Mouse (Mus musculus) CH12.LX (cell line): ENCODE data around the gene Lmntd2.

Experiments used
- CTCF ChIP-seq, 2 experiments: IDR thresholded peaks in 1 of 2; conservative IDR thresholded peaks in 1 of 2; 2 replicates each; pipeline ENCODE4 v1.5.1; 2011 to 2012; ENCODE audit warnings: low read depth in 2 of 2, low read length in 2 of 2, improper control_type of control experiment in 1 of 2, inconsistent platforms in 1 of 2, mild to moderate bottlenecking in 1 of 2, moderate library complexity in 1 of 2
- E2F4 ChIP-seq: IDR thresholded peaks from 2 replicates; pipeline ENCODE4 v1.6.1; 2011; ENCODE audit warnings: low read depth, low read length, improper control_type of control experiment; ENCODE audit not compliant: insufficient replicate concordance
- ELF1 ChIP-seq: IDR thresholded peaks from 2 replicates; pipeline ENCODE4 v1.6.1; 2014; ENCODE audit warnings: low read depth, mild to moderate bottlenecking, inconsistent platforms, low read length, improper control_type of control experiment
- EP300 ChIP-seq: IDR thresholded peaks from 2 replicates; pipeline ENCODE4 v1.6.1; 2011; ENCODE audit warnings: low read length, improper control_type of control experiment
- ETS1 ChIP-seq: conservative IDR thresholded peaks from 2 replicates; pipeline ENCODE4 v1.6.1; 2012; ENCODE audit warnings: low read depth, mild to moderate bottlenecking, inconsistent platforms, low read length, improper control_type of control experiment, moderate library complexity
- HCFC1 ChIP-seq: IDR thresholded peaks from 2 replicates; pipeline ENCODE4 v1.6.1; 2012; ENCODE audit warnings: low read depth, mild to moderate bottlenecking, inconsistent platforms, low read length, improper control_type of control experiment
- IRF4 ChIP-seq: IDR thresholded peaks from 2 replicates; pipeline ENCODE4 v1.6.1; 2014; ENCODE audit warnings: low read depth, mild to moderate bottlenecking, inconsistent platforms, low read length, improper control_type of control experiment
- POLR2A ChIP-seq: IDR thresholded peaks from 2 replicates; pipeline ENCODE4 v1.6.1; 2011; ENCODE audit warnings: low read depth, mild to moderate bottlenecking, improper control_type of control experiment, low read length
- TBP ChIP-seq: conservative IDR thresholded peaks from 2 replicates; pipeline ENCODE4 v1.6.1; 2011; ENCODE audit warnings: low read depth, low read length, improper control_type of control experiment
- ZC3H11A ChIP-seq: IDR thresholded peaks from 2 replicates; pipeline ENCODE4 v1.6.1; 2012; ENCODE audit warnings: low read depth, mild to moderate bottlenecking, inconsistent platforms, low read length, improper control_type of control experiment
- ZKSCAN1 ChIP-seq: IDR thresholded peaks from 2 replicates; pipeline ENCODE4 v1.6.1; 2012; ENCODE audit warnings: low read depth, inconsistent platforms, low read length, improper control_type of control experiment, borderline replicate concordance
- ZNF384 ChIP-seq: IDR thresholded peaks from 2 replicates; pipeline ENCODE4 v1.6.1; 2012; ENCODE audit warnings: low read depth, low read length, improper control_type of control experiment, inconsistent platforms

- TF ChIP-seq POLR2A (no peak), CTCF (conservative IDR thresholded peaks at IDR 0.05 in 1 of 2, IDR thresholded peaks at IDR 0.05 in 1 of 2; ENCODE audit: low read depth in 2 of 2, low read length in 2 of 2) (no peak), ZNF384 (no peak), ETS1 (no peak), ELF1 (no peak), EP300 (no peak), ZKSCAN1 (no peak), TBP (no peak), E2F4 (no peak), IRF4 (no peak), HCFC1 (no peak), ZC3H11A (no peak)
Measured at GRCm38 (mm10) chr7:141222696-141223215, 8.9 kb upstream of the Lmntd2 start.
